Mouse (Mus musculus) E14TG2a.4 (cell line): ENCODE results near the gene Cdk12.
"Not testable (repeated sequence)": the region's sequence is repeated elsewhere in the genome, so short reads cannot be mapped to it uniquely, and the experiment has no call there.

Experiments
- H3K27me3 ChIP-seq: 2 replicates; pipeline ENCODE4 v1.6.1; 2014; ENCODE audit warnings: low read length, control low read depth; ENCODE audit not compliant: insufficient read depth
- H3K36me3 ChIP-seq: 2 replicates; pipeline ENCODE4 v1.6.1; 2014; ENCODE audit warnings: low read length, control low read depth; ENCODE audit not compliant: insufficient read depth
- H3K4me1 ChIP-seq: replicated peaks from 2 replicates; pipeline ENCODE4 v1.6.1; 2014; ENCODE audit warnings: low read depth, low read length, control low read depth
- H3K4me3 ChIP-seq: replicated peaks from 2 replicates; pipeline ENCODE4 v1.5.1; 2014; ENCODE audit warnings: mild to moderate bottlenecking, low read length
- H3K9me3 ChIP-seq: 2 replicates; pipeline ENCODE4 v1.6.1; 2014; ENCODE audit warnings: low read length, control low read depth
- CTCF ChIP-seq: conservative IDR thresholded peaks from 2 replicates; pipeline ENCODE4 v1.5.1; 2014; ENCODE audit warnings: low read length
- NANOG ChIP-seq: IDR thresholded peaks from 2 replicates; pipeline ENCODE4 v1.6.1; 2014; ENCODE audit warnings: borderline replicate concordance, low read length, mixed read lengths
- POU5F1 ChIP-seq: IDR thresholded peaks from 2 replicates; pipeline ENCODE4 v1.6.1; 2014; ENCODE audit warnings: low read length, borderline replicate concordance

The Cdk12 gene

GRCm38 (mm10) chr11:98203351-98203911, 572 bp downstream of the Cdk12 start:
- peaks cover 43% of the 10 kb centered on the region for H3K36me3 ChIP-seq
- peaks cover 62% of the 10 kb centered on the region for H3K4me1 ChIP-seq
- H3K27me3 ChIP-seq = no peaks in the 10 kb centered on the region
- peak overlapping the region; percentile 98 for H3K4me3 ChIP-seq
- no peak for TF ChIP-seq POU5F1
- TF ChIP-seq CTCF = no peak
- TF ChIP-seq NANOG = no peak
- H3K9me3 ChIP-seq = no peaks in the 10 kb centered on the region

GRCm38 (mm10) chr11:98203931-98204421, 1.1 kb downstream of the Cdk12 start:
- no peak for TF ChIP-seq CTCF
- no peak for TF ChIP-seq NANOG
- no peak for TF ChIP-seq POU5F1
- H3K36me3 ChIP-seq = peaks cover 48% of the 10 kb centered on the region

GRCm38 (mm10) chr11:98205463-98205862, 2.6 kb downstream of the Cdk12 start:
- Histone ChIP-seq H3K9me3 (no peaks in the 10 kb centered on the region), H3K27me3 (no peaks in the 10 kb centered on the region), H3K36me3 (peaks cover 61% of the 10 kb centered on the region), H3K4me3 (peak overlapping the region; percentile 37), H3K4me1 (peaks cover 48% of the 10 kb centered on the region)
- TF ChIP-seq POU5F1 (no peak), NANOG (no peak), CTCF (no peak)

More at GRCm38 (mm10) chr11:98203931-98204421, 1.1 kb downstream of the Cdk12 start:
- Histone ChIP-seq H3K4me3 (peak overlapping the region; percentile 98), H3K4me1 (peaks cover 60% of the 10 kb centered on the region), H3K27me3 (no peaks in the 10 kb centered on the region), H3K9me3 (no peaks in the 10 kb centered on the region)

- Histone ChIP-seq H3K4me1 (peaks cover 43% of the 10 kb centered on the region), H3K4me3 (peak overlapping the region; percentile 37), H3K36me3 (peaks cover 69% of the 10 kb centered on the region)
- not testable (repeated sequence) for H3K9me3 ChIP-seq, H3K27me3 ChIP-seq
Observed at GRCm38 (mm10) chr11:98206281-98206680, 3.4 kb downstream of the Cdk12 start.

GRCm38 (mm10) chr11:98209661-98210060, 6.8 kb downstream of the Cdk12 start:
- not testable (repeated sequence) for H3K9me3 ChIP-seq

GRCm38 (mm10) chr11:98213311-98213710, 10.5 kb downstream of the Cdk12 start:
- Histone ChIP-seq H3K9me3 (no peaks in the 10 kb centered on the region), H3K4me1 (peaks cover 21% of the 10 kb centered on the region), H3K36me3 (peaks cover 93% of the 10 kb centered on the region), H3K4me3 (no peak overlapping the region), H3K27me3 (no peaks in the 10 kb centered on the region)
- no peak for TF ChIP-seq NANOG
- no peak for TF ChIP-seq CTCF
- TF ChIP-seq POU5F1 = no peak

More at GRCm38 (mm10) chr11:98209661-98210060, 6.8 kb downstream of the Cdk12 start:
- H3K4me1 ChIP-seq = peaks cover 43% of the 10 kb centered on the region
- not testable (repeated sequence) for H3K27me3 ChIP-seq, H3K4me3 ChIP-seq
- peaks cover 89% of the 10 kb centered on the region for H3K36me3 ChIP-seq

- Histone ChIP-seq H3K27me3 (no peaks in the 10 kb centered on the region), H3K4me1 (no peaks in the 10 kb centered on the region), H3K9me3 (no peaks in the 10 kb centered on the region), H3K36me3 (peaks cover 98% of the 10 kb centered on the region), H3K4me3 (no peak overlapping the region)
- no peak for TF ChIP-seq NANOG
- no peak for TF ChIP-seq CTCF
- TF ChIP-seq POU5F1 = no peak
Observed at GRCm38 (mm10) chr11:98226349-98226748, 23.5 kb downstream of the Cdk12 start.

GRCm38 (mm10) chr11:98238416-98238815, 35.6 kb downstream of the Cdk12 start:
- TF ChIP-seq CTCF = peak; percentile 20
- no peak for TF ChIP-seq NANOG
- no peaks in the 10 kb centered on the region for H3K4me1 ChIP-seq
- no peak overlapping the region for H3K4me3 ChIP-seq
- no peaks in the 10 kb centered on the region for H3K9me3 ChIP-seq
- H3K27me3 ChIP-seq = no peaks in the 10 kb centered on the region
- peaks cover 92% of the 10 kb centered on the region for H3K36me3 ChIP-seq

GRCm38 (mm10) chr11:98238995-98239394, 36.1 kb downstream of the Cdk12 start:
- H3K9me3 ChIP-seq = no peaks in the 10 kb centered on the region
- peaks cover 94% of the 10 kb centered on the region for H3K36me3 ChIP-seq
- no peaks in the 10 kb centered on the region for H3K27me3 ChIP-seq
- TF ChIP-seq CTCF (no peak), NANOG (no peak), POU5F1 (no peak)
- H3K4me3 ChIP-seq = no peak overlapping the region
- no peaks in the 10 kb centered on the region for H3K4me1 ChIP-seq

GRCm38 (mm10) chr11:98242910-98243309, 40.1 kb downstream of the Cdk12 start:
- not testable (repeated sequence) for H3K27me3 ChIP-seq

More at GRCm38 (mm10) chr11:98242910-98243309, 40.1 kb downstream of the Cdk12 start:
- H3K36me3 ChIP-seq = peaks cover 92% of the 10 kb centered on the region
- not testable (repeated sequence) for H3K4me3 ChIP-seq, H3K9me3 ChIP-seq, H3K4me1 ChIP-seq
